Mouse (Mus musculus): ENCODE data around the gene Golph3l. TPM values are rescaled to one million over a fixed set of nuclear protein-coding genes. Genes with fewer than 3 reads are reported as not detected.
"Not testable (repeated sequence)": the region's sequence is repeated elsewhere in the genome, so short reads cannot be mapped to it uniquely, and the experiment has no call there.

Golph3l gene
- polyA plus RNA-seq (2016; fragmentation: Nextera tagmentation; extraction: Ambion mirVana), result 31.4 and 34.2 TPM in 2 replicates

DNA sequence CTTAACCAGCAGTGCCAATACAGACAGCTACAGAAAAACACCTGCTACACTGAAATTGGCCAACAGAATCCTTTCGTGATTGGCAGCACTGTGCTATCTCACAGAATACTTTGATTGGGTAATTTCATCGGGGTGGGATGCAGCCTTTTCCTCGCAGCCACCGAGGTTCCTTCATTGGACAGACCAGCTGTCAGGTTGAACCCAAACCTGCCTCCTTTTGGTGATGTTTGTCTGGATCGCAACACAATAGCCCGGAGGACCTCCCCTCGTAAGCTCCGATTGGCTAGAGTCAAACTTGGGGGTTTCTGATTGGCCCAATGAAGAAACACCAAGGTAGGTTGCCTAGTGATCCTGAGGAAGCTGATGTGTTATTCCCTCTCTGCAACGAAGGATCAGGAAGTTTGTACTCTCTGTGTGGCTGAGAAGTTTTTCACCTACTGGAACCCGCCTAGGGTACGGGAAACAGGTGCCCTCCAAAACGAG is at the start of gene Golph3l:
Golph3l (plus strand) TSS at position 331 of the 483 bp plus-strand sequence.
- Histone ChIP-seq H3K4me1 (peaks cover 17% of the 10 kb centered on the region), H3K27ac (replicated peaks) (peak within 1 kb of the TSS; percentile 83), H3K9me3 (replicated peaks) (no peaks in the 10 kb centered on the region), H3K27me3 (ENCODE audit: low read depth, poor library complexity, severe bottlenecking) (no peaks in the 10 kb centered on the region), H3K4me3 (peak within 1 kb of the TSS; percentile 82), H3K36me3 (peaks cover 32% of the 10 kb centered on the region)
- WGBS, result under 1% methylated on average over 12 of the region's 12 CpGs
- DNase-seq (ENCODE audit: low spot score), result peak; percentile 91

DNA sequence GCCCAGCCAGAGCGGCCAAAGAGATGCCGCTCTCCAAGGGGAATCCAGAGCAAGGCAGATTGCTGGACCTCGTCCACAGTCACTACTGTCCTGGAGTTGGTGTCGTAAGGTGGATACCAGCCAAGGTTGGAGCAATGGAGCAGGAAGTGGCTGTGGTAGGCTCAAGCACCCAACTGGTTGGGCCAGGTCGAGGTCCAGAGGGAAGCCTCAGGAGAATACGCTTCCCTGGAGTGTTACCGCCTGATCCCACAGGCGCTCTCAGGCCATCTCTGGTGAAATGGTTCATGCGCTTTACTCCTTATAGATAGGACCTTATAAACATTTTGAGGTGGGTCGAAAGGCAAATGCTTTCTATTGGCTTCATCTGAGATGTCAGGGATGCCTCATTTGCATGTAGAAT is 49.8 kb upstream of the Golph3l start:
- Histone ChIP-seq H3K4me3 (no peak overlapping the region), H3K4me1 (no peaks in the 10 kb centered on the region), H3K27ac (replicated peaks) (no peak overlapping the region), H3K9me3 (replicated peaks) (no peaks in the 10 kb centered on the region), H3K27me3 (ENCODE audit: low read depth, poor library complexity, severe bottlenecking) (no peaks in the 10 kb centered on the region), H3K36me3 (no peaks in the 10 kb centered on the region)
- 92% methylated on average over 10 of the region's 10 CpGs for WGBS
- DNase-seq (ENCODE audit: low spot score), result no peak

DNA sequence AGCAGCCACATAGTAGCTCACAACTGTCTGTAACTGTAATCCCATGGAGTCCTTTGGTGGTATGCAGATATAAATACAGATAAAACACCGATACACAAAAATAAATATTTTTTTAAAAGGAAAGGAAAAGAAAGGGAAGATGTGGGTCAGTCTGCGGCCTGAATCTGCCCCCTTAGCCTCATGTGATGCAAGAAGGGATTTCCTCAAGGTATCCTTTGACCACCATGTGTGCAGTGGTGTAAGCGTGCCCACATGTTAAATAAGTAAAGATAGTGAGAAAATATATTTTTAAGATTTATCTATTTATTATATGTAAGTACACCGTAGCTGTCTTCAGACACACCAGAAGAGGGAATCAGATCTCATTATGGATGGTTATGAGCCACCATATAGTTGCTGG is 48.9 kb upstream of the Golph3l start:
- WGBS, result 94% methylated on average over 4 of the region's 4 CpGs
- no peaks in the 10 kb centered on the region for H3K36me3 ChIP-seq
- no peak overlapping the region for H3K27ac ChIP-seq (replicated peaks)
- H3K4me1 ChIP-seq, result no peaks in the 10 kb centered on the region
- no peak overlapping the region for H3K4me3 ChIP-seq
- DNase-seq (ENCODE audit: low spot score), result no peak
- H3K27me3 ChIP-seq (ENCODE audit: low read depth, poor library complexity, severe bottlenecking), result no peaks in the 10 kb centered on the region
- no peaks in the 10 kb centered on the region for H3K9me3 ChIP-seq (replicated peaks)

DNA sequence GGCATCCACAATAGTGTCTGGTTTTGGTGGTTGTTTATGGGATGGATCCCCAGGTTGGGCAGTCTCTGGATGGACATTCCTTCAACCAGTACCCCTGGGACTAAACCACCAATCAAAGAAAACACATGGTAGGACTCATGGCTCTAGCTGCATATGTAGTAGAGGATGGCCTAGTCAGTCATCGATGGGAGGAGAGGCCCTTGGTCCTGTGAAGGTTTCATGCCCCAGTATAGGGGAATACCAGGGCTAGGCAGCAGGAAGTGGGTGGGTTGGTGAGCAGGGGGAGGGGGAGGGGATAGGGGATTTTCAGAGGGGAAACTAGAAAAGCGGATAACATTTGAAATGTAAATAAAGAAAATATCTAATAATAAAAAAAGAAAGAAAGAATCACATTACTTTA is 47.5 kb upstream of the Golph3l start:
- H3K9me3 ChIP-seq (replicated peaks); H3K27me3 ChIP-seq (ENCODE audit: low read depth, poor library complexity, severe bottlenecking); H3K4me3 ChIP-seq; H3K27ac ChIP-seq (replicated peaks); H3K4me1 ChIP-seq; H3K36me3 ChIP-seq; DNase-seq (ENCODE audit: low spot score): not testable (repeated sequence)
- 85% methylated on average over 2 of the region's 2 CpGs for WGBS

DNA sequence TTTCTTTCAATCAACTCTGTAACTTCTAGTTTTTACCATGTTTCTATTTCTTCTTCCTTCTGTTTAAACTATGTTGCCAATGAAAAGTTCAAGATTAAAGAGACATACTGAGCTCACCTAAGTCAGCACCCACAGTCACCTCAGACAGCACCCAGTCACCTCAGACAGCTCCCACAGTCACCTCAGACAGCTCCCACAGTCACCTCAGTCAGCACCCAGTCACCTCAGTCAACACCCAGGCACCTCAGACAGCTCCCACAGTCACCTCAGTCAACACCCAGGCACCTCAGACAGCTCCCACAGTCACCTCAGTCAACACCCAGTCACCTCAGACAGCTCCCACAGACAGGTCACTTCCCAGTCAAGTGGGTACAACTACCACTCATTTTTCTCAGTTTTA is 46.6 kb upstream of the Golph3l start:
- no peaks in the 10 kb centered on the region for H3K36me3 ChIP-seq
- peaks cover 5% of the 10 kb centered on the region for H3K4me1 ChIP-seq
- H3K9me3 ChIP-seq (replicated peaks), result no peaks in the 10 kb centered on the region
- H3K4me3 ChIP-seq, result no peak overlapping the region
- no peaks in the 10 kb centered on the region for H3K27me3 ChIP-seq (ENCODE audit: low read depth, poor library complexity, severe bottlenecking)
- no peak for DNase-seq (ENCODE audit: low spot score)
- H3K27ac ChIP-seq (replicated peaks), result no peak overlapping the region

DNA sequence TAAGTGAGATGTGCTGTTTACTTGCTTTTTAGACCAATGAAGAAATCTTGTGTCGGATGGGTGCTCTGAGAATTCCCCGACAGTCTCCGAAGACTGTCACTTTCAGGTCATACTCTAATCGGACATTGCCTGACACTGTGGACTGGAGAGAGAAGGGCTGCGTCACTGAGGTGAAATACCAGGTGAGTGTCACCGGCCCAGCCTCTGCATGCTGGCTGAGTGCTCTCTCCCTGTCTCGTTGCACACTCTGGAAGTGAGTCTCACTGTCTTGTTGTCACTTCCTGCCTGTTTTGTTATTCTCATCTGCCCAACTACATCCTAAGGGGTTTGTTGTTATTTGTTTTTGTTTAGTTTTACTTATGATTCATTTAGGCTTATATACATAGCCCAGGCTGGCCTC is 45.8 kb upstream of the Golph3l start:
- no peaks in the 10 kb centered on the region for H3K36me3 ChIP-seq
- H3K27ac ChIP-seq (replicated peaks), result no peak overlapping the region
- DNase-seq (ENCODE audit: low spot score), result no peak
- H3K4me3 ChIP-seq, result no peak overlapping the region
- peaks cover 5% of the 10 kb centered on the region for H3K4me1 ChIP-seq
- 85% methylated on average over 7 of the region's 7 CpGs for WGBS
- H3K9me3 ChIP-seq (replicated peaks), result no peaks in the 10 kb centered on the region
- H3K27me3 ChIP-seq (ENCODE audit: low read depth, poor library complexity, severe bottlenecking), result no peaks in the 10 kb centered on the region

DNA sequence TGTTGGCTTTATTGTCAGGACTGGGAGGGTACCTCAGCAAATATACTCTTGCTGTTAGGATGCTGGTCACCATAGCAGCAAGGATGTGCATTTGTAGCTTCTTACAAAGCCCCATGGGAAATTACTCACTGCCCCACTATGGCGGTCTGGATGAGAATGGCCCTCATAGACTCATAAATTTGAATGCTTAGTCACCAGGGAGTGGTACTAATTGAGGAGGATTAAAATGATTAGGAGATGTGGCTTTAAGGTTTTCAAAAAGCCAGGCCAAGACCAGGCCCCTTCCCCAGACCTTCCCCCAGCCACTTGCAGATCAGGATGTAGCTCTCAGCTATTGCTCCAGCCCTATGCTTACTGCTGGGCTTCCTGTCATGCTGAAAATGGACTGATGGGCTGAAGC is 38.6 kb upstream of the Golph3l start:
- no peaks in the 10 kb centered on the region for H3K27me3 ChIP-seq (ENCODE audit: low read depth, poor library complexity, severe bottlenecking)
- H3K4me3 ChIP-seq, result no peak overlapping the region
- 87% methylated on average over 1 of the region's 1 CpGs for WGBS
- H3K4me1 ChIP-seq, result peaks cover 5% of the 10 kb centered on the region
- no peak for DNase-seq (ENCODE audit: low spot score)
- no peaks in the 10 kb centered on the region for H3K36me3 ChIP-seq
- no peak overlapping the region for H3K27ac ChIP-seq (replicated peaks)
- H3K9me3 ChIP-seq (replicated peaks), result no peaks in the 10 kb centered on the region

DNA sequence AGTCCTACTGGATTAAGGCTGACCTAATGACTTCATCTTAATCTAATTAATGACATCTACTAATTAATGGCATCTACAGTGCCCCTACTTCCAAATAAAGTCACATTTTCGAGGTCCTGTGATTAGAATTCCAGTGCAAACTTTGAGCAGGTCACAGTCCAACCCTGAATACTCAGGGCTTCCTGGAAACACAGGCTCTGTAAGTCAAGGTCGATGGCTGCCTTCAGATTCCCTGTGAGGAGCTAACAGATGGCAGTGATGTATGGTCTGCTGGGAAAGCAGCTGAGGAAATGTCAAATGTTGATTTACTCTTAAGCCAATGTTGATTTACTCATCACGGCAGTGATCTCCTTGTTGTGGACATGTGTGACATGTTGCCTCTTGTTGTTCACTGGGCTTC is 34.7 kb upstream of the Golph3l start:
- Histone ChIP-seq H3K27ac (replicated peaks) (no peak overlapping the region), H3K36me3 (no peaks in the 10 kb centered on the region), H3K27me3 (ENCODE audit: low read depth, poor library complexity, severe bottlenecking) (no peaks in the 10 kb centered on the region), H3K4me3 (no peak overlapping the region), H3K9me3 (replicated peaks) (no peaks in the 10 kb centered on the region), H3K4me1 (no peaks in the 10 kb centered on the region)
- 72% methylated on average over 3 of the region's 3 CpGs for WGBS
- DNase-seq (ENCODE audit: low spot score), result no peak

DNA sequence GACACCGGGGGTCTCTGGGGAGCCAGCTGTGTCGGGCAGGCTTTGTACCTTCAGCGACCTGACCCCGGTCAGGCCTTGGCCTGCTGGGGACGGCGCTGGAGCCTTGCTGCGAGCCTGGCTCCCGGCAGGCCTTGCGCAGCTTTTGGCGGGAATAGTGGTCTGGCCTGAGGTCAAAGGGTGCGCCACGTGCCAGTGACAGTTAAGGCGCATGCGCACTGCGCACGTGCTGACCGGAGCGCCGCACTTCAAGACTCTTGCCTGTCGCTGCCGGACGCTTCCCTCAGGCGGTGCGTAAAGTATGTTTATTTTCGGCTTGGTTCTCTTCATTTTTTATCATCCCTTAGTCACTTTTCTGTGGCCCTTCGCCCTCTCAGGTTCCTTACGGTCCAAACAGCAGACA is 29.3 kb upstream of the Golph3l start, which contains the start of gene Hormad1:
Hormad1 (plus strand) TSS at position 241 of the 400 bp plus-strand sequence.
- DNase-seq (ENCODE audit: low spot score), result no peak
- Histone ChIP-seq H3K36me3 (no peaks in the 10 kb centered on the region), H3K4me1 (no peaks in the 10 kb centered on the region), H3K9me3 (replicated peaks) (no peaks in the 10 kb centered on the region), H3K27ac (replicated peaks) (no peak within 1 kb of the TSS), H3K27me3 (ENCODE audit: low read depth, poor library complexity, severe bottlenecking) (no peaks in the 10 kb centered on the region), H3K4me3 (no peak within 1 kb of the TSS)
- 90% methylated on average over 27 of the region's 27 CpGs for WGBS

DNA sequence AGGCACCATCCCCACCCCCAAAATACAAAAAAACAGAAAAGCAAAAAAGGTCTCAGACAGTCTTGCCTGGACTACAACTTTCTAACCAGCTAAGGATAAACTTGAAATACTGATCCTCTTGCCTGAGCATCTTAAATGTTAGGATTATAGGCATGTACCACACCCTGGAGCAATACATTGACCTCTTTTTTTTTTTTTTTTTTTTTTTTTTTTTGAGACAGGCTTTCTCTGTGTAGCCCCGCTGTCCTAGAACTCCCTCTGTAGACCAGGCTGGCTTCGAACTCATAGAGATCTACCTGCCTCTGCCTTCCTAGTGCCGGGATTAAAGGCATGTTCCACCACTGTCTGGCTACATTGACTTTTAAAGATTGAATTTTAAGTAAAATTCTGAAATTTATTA is 28.0 kb upstream of the Golph3l start:
- Histone ChIP-seq H3K36me3 (no peaks in the 10 kb centered on the region), H3K4me1 (no peaks in the 10 kb centered on the region), H3K4me3 (no peak overlapping the region), H3K27me3 (ENCODE audit: low read depth, poor library complexity, severe bottlenecking) (no peaks in the 10 kb centered on the region), H3K9me3 (replicated peaks) (no peaks in the 10 kb centered on the region), H3K27ac (replicated peaks) (no peak overlapping the region)
- 87% methylated on average over 3 of the region's 3 CpGs for whole genome bisulfite sequencing
- DNase-seq (ENCODE audit: low spot score), result no peak

DNA sequence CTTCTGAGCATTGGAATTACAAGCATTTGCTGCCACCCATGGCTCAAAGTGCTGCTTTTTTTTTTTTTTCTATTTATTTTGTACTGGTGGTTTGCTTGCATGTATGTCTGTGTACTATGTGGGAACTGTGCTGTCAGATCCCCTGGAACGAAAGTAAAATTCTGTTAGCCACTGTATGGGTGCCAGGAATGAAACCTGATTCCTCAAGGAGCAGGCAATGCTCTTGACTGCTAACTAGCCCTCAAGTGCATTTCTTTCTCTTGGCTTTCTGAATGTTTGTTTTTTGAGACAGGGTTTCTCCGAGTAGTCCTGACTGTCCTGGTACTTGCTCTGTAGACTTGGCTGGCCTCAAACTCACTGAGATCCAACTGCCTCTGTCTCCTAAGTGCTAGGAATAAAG is 26.9 kb upstream of the Golph3l start:
- no peaks in the 10 kb centered on the region for H3K36me3 ChIP-seq
- H3K4me1 ChIP-seq, result no peaks in the 10 kb centered on the region
- no peaks in the 10 kb centered on the region for H3K27me3 ChIP-seq (ENCODE audit: low read depth, poor library complexity, severe bottlenecking)
- 88% methylated on average over 2 of the region's 2 CpGs for WGBS
- no peak overlapping the region for H3K27ac ChIP-seq (replicated peaks)
- no peak overlapping the region for H3K4me3 ChIP-seq
- H3K9me3 ChIP-seq (replicated peaks), result no peaks in the 10 kb centered on the region
- no peak for DNase-seq (ENCODE audit: low spot score)

DNA sequence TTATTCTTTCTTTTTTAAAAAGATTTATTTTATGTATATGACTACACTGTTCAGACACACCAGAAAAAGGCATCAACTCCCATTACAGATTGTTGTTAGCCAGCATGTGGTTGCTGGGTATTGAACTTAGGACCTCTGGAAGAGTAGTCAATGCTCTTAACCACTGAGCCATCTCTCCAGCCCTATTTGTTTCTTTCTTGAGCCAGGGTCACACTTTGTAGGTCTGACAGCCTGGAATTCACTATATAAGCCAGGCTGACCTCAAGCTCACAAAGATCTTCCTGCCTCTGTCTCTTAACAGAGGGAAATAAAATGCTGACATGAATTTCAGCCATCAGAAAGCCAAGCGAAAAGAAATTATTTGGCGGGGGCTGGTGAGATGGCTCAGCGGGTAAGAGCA is 19.1 kb upstream of the Golph3l start:
- WGBS, result 86% methylated on average over 3 of the region's 3 CpGs

DNA sequence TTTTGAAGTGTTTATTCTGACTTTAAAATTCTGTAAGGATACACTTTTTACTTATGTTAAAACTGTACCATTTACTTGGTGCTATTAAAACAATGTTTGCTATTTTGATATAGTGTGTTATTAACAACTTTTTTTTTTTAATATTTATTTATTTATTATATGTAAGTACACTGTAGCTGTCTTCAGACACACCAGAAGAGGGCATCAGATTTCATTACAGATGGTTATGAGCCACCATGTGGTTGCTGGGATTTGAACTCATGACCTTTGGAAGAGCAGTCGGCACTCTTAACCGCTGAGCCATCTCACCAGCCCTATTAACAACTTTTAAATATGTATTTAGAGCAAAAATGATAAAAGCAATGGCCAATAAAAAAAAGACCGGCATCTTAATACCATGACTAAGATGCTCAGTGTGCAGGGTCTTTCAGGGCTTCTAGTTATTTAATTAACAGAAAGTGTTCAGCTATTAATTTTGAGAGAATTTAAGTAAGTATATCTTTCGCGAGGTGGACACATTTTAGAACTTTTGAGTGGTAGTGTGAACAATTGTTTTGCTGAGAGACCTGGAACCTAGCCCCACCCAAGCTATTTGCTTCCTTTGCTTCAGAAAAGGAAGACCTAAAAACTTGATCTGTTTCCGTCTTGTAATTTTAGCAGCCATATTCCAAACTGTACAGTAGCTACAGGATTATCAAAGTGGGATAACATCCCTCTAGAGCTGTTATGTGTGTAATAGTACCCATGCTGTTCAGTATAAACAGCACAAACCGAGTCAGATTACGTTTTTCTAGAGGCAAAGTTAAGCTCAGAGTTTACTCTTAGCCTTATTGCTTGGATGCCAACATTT is 755 bp upstream of the Golph3l start:
- Histone ChIP-seq H3K36me3 (peaks cover 25% of the 10 kb centered on the region), H3K9me3 (replicated peaks) (no peaks in the 10 kb centered on the region), H3K4me3 (peak overlapping the region; percentile 82), H3K27me3 (ENCODE audit: low read depth, poor library complexity, severe bottlenecking) (no peaks in the 10 kb centered on the region), H3K27ac (replicated peaks) (peak overlapping the region; percentile 73), H3K4me1 (peaks cover 17% of the 10 kb centered on the region)
- no peak for DNase-seq (ENCODE audit: low spot score)
- WGBS, result 51% methylated on average over 8 of the region's 8 CpGs

More for the DNA sequence above, 19.1 kb upstream of the Golph3l start:
- Histone ChIP-seq H3K27me3 (ENCODE audit: low read depth, poor library complexity, severe bottlenecking) (no peaks in the 10 kb centered on the region), H3K9me3 (replicated peaks) (no peaks in the 10 kb centered on the region), H3K4me1 (no peaks in the 10 kb centered on the region), H3K36me3 (no peaks in the 10 kb centered on the region), H3K27ac (replicated peaks) (no peak overlapping the region), H3K4me3 (no peak overlapping the region)
- DNase-seq (ENCODE audit: low spot score), result no peak

All from midbrain, embryonic 10.5 days (tissue).